Mouse (Mus musculus) heart, embryonic 13.5 days (tissue): ENCODE measurements around the gene Kif1bp. TPM values are rescaled to one million over a fixed set of nuclear protein-coding genes. Genes with fewer than 3 reads are reported as not detected.
"Not testable (repeated sequence)": the region's sequence is repeated elsewhere in the genome, so short reads cannot be mapped to it uniquely, and the experiment has no call there.

ENCODE experiments used
- ATAC-seq: fragments of 200-750 bp; cut with Nextera tagmentation; 2 replicates; pipeline ENCODE4 v1.8.0; 2017; ENCODE audit warnings: moderate TSS enrichment; ENCODE audit not compliant: insufficient number of reproducible peaks, low FRiP score, low TSS enrichment; ENCODE audit errors: extremely low read depth
- H3K27ac ChIP-seq: fragments of 300-500 bp; sonication (generic); replicated peaks from 2 replicates; pipeline ENCODE4 v1.5.1; 2015; ENCODE audit warnings: moderate library complexity, mild to moderate bottlenecking, inconsistent platforms
- H3K27me3 ChIP-seq: fragments of 300-500 bp; sonication (generic); replicated peaks from 2 replicates; pipeline ENCODE4 v1.6.1; 2015; ENCODE audit warnings: mild to moderate bottlenecking, inconsistent platforms
- H3K36me3 ChIP-seq: fragments of 300-500 bp; sonication (generic); 2 replicates; pipeline ENCODE4 v1.6.1; 2015; ENCODE audit warnings: mild to moderate bottlenecking, inconsistent platforms
- H3K4me1 ChIP-seq: fragments of 300-500 bp; sonication (generic); 2 replicates; pipeline ENCODE4 v1.6.1; 2015; ENCODE audit warnings: inconsistent platforms
- H3K4me2 ChIP-seq: fragments of 300-500 bp; sonication (generic); 2 replicates; pipeline ENCODE4 v1.6.1; 2015; ENCODE audit warnings: inconsistent platforms, mild to moderate bottlenecking, moderate library complexity
- H3K4me3 ChIP-seq: fragments of 300-500 bp; sonication (generic); 2 replicates; pipeline ENCODE4 v1.5.1; 2015; ENCODE audit warnings: moderate library complexity, mild to moderate bottlenecking, inconsistent platforms
- H3K9ac ChIP-seq: fragments of 300-500 bp; sonication (generic); 2 replicates; pipeline ENCODE4 v1.6.1; 2015; ENCODE audit warnings: inconsistent platforms, mild to moderate bottlenecking, moderate library complexity
- H3K9me3 ChIP-seq: fragments of 300-500 bp; sonication (generic); 2 replicates; pipeline ENCODE4 v1.6.1; 2016; ENCODE audit warnings: inconsistent platforms
- WGBS: fragments of 180-500 bp; shearing (Covaris S2); methylation state at CpG from one replicate; pipeline ENCODE4 v1.1.7; 2015; ENCODE audit warnings: mixed read lengths; 5-methylcytosine and 5-hydroxymethylcytosine counted together
- polyA plus RNA-seq: library from polyadenylated mRNA; unstranded; fragments of >200 nt; fragmentation: Nextera tagmentation; extraction: Ambion mirVana; gene quantifications from 2 replicates; pipeline ENCODE4 v1.2.1, GENCODE M21; 2015

The Kif1bp gene
- polyA plus RNA-seq, 1 experiment from 2014 or later = 26.0 TPM

DNA sequence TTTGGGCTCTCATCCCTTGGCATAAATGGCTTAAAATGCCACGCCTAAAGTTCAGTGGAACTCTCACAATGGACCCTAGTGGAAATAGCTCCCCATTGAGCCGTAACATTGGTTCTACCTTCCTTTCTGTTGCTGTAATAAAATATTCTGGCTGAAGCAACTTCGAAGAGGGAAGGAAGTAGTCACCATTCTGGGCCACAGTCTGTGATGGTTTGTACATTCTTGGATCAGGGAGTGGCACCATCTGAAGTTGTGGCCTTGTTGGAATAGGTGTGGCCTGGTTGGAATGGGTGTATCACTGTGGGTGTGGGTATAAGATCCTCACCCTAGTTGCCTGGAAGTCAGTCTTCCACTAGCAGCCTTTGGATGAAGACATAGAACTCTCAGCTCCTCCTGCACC lies 86.6 kb downstream of the Kif1bp start:
- not testable (repeated sequence) for H3K27ac ChIP-seq, H3K4me2 ChIP-seq, H3K27me3 ChIP-seq, H3K36me3 ChIP-seq, H3K9me3 ChIP-seq, ATAC-seq, H3K4me3 ChIP-seq, H3K9ac ChIP-seq
- 77% methylated on average over 3 of the region's 3 CpGs for WGBS
- peaks cover 11% of the 10 kb centered on the region for H3K4me1 ChIP-seq

Other genes with a start within 250 kb of the Kif1bp start
- gene Hk1, start 198.5 kb downstream of the Kif1bp start, polyA plus RNA-seq = 163 and 170 TPM in 2 replicates
- gene Hkdc1, start 156.0 kb downstream of the Kif1bp start, polyA plus RNA-seq = 0.37 and 0.97 TPM in 2 replicates
- 0.56 and 0.61 TPM in 2 replicates for gene 4930507D05Rik, start 129.0 kb downstream of the Kif1bp start, polyA plus RNA-seq
- 26.6 and 27.0 TPM in 2 replicates for gene Supv3l1, start 128.7 kb downstream of the Kif1bp start, polyA plus RNA-seq
- gene Vps26a, start 91.7 kb downstream of the Kif1bp start, polyA plus RNA-seq = 67.5 and 70.3 TPM in 2 replicates
- gene Srgn, start 51.0 kb downstream of the Kif1bp start, polyA plus RNA-seq = 8.2 and 8.6 TPM in 2 replicates
- gene Ddx21, start 23.8 kb upstream of the Kif1bp start, polyA plus RNA-seq = 11.3 and 12.2 TPM in 2 replicates
- 91.8 and 93.5 TPM in 2 replicates for gene Ddx50, start 72.8 kb upstream of the Kif1bp start, polyA plus RNA-seq
- gene Stox1, start 147.7 kb upstream of the Kif1bp start, polyA plus RNA-seq = 0.92 and 1.1 TPM in 2 replicates
- gene Ccar1, start 213.8 kb upstream of the Kif1bp start, polyA plus RNA-seq = 75.3 and 87.0 TPM in 2 replicates